Mouse (Mus musculus) thymus, postnatal 14 days (tissue): ENCODE results near the gene Abcc6.

ENCODE experiments used
- DNase-seq: peaks from one replicate; pipeline ENCODE4 v3.0.0; 2021

Abcc6 gene

DNA sequence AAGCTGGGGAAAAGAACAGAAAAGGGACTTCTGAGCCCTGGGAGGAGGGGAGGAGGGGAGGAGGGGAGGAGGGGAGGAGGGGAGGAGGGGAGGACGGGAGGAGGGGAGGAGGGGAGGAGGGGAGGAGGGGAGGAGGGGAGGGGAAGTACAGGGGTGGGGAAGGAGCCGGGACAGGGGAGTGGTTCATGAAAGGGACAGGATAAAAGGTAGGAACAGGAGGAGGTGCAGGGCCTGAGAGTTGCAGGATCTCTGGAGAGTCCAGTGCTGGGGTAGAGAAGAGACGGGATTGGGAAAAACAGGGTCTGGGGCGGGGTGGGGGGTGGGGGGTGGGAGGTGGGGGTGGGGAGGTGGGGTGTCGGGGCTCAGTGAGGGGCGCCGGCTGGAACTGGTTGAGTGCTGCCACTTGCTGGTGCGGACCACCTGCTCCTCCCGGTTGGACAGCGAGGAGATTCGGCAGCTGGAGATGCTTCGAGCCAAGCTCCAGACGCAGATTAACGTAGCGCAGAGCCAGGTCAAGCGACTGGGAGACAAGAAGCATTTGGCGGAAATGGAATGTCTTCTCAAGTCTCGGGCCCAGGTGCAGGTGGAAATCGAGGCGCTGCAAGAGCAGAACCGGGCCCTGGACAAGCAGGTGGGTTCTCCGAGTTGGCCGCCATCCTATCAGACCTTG, 101.3 kb downstream of the Abcc6 start:
- no peak for DNase-seq

DNA sequence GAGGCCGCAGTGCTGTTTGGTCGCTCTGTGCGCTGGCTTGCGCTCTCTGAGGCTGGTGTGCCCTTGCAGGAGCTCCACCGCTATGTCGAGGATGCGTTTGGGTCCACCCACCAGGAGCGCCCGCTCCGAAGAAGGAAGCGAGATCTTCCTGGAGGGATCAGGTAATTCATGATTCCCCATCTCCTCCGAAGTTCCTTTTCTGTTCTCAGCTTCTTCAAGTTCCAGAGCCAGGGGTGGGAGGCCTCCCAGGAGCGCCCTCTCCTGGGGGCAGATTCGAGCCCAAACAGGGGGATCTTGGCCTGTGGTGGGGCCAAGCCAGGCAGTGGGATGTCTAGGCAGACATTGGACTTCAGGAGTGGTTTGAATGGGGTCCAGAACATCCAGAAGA, 105.7 kb downstream of the Abcc6 start:
- DNase-seq: peak; percentile 76

DNA sequence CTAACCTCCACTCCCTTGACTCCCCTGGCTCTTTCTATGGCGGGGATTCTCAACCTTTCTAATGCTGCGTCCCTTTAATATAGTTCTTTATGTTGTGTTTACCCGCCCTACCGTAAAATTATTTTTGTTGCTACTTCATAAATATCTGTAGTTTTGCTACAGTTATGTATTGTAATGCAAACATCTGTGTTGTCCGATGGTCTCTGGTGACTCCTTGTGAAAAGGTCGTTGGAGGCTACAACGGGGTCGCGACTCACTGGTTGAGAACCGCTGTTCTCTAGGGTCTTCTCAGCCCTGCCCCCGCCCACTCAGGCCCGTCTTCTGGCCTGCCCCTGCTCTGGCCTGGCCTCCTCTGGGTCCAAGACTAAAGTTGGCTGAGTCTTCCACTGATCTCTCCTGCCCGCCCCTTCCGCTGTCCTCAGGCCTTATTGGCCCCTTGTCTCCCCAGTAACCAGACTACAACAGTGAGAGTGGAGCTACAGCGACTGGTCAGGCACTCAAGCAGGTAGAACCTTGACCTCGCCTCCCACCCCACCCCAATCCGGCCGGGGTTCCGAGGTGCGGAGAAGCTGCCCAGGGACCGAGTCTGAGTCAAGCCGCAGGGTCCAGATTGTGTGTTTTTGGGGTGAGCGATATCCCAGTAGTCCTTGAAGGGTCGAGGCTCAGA, 106.2 kb downstream of the Abcc6 start, which contains the start of gene Ccdc114:
TSS of gene Ccdc114 (plus strand) at position 311 of the 667 bp plus-strand sequence.
- peak; percentile 58 for DNase-seq

DNA sequence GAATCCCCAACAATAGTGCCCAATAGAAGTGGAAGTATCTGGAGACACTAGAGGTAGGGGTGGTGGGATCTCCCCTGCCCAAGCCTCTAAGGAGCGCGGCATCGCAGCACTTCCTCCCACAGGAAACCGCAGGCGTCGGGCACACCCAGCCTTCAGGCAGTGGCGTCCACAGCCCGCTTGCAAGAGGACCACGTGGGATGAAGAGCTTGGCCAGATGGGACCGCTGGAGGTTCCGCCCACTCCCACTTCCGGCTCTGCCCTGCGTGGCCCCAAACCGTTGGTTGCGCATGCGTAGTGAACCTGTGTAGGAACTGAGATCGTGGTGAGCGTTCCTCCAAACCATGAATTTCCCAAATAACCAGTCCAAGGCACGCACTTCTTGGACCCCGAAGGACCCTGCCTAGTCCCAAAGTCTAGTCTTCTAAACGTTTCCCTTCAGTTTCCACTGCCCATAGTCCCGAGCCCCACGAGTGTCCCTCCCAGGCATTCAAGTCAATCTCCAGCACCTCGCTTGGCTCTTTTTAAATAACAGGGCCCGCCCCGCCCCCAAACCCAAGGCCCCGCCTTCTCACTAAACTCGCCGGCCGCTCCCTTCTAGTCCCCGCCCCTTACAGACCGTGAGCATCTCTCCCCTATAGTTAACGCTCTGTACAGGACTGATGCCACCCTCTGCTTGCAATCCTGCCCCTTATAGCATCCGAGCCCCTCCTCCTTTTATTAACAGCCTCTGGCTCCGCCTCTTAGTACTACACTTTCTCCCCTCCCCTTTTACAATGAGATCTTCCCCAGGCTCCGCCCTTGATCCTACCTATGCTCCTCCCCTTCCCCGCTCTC, 107.0 kb downstream of the Abcc6 start:
- DNase-seq: peak; percentile 95

DNA sequence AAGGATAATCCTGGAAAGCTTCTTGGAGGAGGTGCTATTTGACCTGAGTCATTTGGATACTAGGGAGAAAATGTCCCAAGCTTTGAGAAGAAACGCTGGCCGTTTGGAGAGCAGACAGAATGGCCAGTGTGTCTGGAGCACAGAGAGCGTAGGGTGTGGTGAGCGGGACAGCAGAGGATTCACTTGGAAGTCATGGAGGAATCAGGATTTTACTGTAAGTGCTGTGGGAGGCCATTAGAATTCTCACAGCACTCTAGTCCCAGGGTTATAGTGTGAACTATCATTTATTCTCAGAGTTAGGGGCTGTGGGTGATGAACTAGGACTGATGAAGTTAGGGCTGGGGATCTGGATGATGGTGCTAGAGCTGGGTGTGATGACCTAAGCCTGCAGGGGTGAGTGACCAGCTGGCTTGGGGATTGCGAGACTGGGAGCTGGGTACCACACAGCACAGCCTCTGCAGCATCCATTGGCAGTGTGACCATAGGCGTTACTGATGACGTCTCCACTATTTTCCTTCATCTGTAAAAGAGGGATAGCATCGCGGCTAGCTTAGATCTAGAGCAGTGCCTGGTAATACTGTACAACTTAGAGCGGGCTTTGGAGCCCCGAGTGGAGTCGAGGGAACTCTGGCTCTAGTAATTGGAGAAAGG, 108.0 kb downstream of the Abcc6 start:
- DNase-seq: no peak

DNA sequence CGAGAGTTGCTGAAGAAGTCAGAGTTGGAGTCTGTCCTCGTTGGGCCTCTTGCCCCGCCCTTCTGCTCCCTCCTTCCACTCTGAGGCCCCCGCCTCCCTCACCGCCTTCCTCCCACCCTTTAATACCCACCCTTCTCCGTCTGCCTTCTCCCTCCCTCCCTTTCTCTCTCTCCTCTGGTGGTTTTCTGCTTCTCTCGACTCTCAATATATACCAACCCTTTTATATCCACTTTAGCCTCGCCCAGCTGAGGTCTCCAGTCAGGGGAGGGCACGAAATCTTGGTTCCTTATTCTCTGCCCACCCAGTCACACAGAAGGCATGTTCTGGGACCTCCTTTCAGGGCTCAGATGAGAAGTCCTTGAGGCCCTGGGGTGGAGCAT, 108.9 kb downstream of the Abcc6 start, which contains the start of gene Emp3:
TSS of gene Emp3 (minus strand) at position 163 of the 380 bp plus-strand sequence.
- DNase-seq: peak; percentile 84

DNA sequence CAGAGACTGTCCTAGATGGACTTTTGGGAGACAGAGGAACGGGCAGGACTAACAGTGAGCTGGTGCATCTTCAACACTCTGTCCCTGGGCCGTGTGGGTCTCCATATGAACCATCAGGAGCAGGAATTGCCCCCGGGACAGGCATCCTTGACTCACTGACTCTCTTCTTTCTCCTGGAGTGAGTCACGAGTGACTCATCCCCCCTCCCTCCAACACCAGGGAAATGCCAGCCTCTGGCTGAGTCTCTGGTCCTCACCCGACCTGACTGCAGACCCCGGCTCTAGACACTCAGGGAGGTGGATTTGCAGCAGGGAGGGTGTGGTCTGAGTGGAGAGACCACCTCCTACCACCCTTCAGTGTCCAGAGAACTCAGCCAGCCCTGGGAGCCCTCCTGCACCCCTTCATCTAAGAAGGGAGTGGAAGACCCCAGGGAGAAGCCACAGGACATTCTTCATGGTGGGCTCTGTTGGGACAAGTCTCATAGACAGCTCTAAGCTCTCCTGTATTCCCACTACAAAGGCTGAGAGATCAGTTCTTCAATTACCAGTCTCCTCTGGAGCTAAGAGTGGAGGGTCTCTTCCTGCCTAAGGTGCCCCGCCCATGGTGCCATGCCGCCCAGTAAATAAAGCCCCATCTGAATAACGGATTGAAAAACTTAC, 109.4 kb downstream of the Abcc6 start:
- peak; percentile 45 for DNase-seq

DNA sequence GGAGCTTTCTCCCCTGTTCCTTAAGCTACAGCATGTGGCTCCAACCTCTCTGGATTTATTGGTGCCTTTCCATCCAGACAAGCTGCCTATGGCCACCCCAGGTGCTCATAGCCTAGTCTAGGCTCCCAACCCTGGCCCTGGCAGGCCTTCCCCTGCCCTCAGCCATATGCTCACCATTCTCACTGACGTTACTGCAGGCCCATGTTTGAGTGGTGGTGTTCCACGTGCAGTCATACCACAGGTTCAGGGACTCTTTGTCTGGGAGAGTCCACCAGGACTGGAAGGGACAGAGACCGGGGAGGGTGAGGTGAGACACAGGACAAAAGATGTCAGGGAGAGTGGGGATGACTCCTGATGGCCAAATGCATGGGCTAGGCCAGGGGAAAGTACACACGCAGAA, 110.3 kb downstream of the Abcc6 start:
- DNase-seq: peak; percentile 21

DNA sequence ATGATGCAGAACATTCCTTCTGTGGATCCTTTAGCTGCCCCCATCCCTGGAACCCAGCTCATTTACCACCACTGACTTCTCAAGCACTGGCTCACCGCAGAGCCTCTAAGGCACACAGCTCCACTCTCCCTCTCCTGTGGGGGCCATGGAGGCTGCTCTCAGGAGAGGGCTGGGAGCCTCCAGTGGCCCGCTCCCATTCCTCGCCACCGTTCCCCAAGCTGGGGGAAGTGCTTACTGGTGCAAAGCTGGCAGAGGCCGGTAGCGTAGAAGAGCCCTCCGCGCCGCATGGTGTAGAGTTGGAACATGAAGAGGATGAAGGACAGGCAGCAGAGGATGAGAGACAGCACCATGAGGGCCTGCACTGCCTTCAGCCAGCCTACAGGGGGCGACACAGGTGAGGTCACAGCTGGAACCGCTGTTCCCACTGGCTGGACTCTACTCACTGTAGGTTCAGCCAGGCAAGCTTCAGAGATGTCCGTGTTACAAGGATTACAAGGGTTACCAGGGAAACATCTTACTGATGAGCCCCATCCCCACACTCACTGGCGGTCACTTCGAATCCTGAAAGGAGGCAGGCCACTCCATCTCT, 110.9 kb downstream of the Abcc6 start:
- peak; percentile 45 for DNase-seq

DNA sequence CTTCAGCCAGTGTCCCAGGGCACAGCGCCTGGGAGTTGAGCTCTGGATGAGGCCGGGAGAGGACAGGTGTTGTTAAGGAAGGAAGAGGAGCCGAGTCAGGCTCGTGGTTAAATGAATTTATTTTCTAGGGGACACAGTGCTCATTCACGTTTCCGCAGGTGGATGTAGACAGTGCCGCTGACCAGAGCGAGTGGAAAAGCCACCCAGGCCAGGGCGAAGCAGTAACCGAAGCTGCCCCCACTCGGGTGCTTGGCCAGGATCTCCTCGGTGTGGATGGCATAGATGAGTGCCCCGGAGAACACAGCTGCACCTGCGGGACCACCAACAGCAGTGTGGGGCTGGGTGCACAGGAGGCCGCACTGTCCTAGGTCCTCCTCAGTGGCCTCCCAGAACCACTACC, 112.2 kb downstream of the Abcc6 start:
- no peak for DNase-seq
